Mouse (Mus musculus) thymus, adult 18-20 months (tissue): Measurements from ENCODE around the gene Ripor2.

ENCODE experiments used
- DNase-seq, 2 experiments: peaks; one replicate each; pipeline ENCODE4 v3.0.0; 2022; ENCODE audit warnings: mixed read lengths in 2 of 2

Gene Ripor2

DNA sequence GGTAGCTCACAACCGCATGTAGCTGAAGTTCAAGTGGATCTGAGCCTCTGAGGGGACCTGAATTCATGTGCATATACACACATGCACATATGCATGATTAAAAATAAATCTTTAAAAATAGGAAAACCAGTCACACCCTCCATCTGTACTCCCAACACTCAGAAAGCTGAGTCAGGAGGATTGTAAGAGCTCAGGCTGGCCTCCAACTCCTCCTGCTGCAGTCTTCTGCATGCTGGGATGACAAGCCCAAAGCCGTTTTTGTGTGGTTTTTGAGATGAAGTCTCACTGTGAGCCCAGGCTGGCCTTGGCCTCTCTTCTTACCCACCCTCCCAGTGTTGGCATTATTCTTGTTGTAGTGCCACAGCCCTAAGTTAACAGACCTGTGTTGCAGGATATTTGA, 196.0 kb downstream of the Ripor2 start:
- DNase-seq: no peak

DNA sequence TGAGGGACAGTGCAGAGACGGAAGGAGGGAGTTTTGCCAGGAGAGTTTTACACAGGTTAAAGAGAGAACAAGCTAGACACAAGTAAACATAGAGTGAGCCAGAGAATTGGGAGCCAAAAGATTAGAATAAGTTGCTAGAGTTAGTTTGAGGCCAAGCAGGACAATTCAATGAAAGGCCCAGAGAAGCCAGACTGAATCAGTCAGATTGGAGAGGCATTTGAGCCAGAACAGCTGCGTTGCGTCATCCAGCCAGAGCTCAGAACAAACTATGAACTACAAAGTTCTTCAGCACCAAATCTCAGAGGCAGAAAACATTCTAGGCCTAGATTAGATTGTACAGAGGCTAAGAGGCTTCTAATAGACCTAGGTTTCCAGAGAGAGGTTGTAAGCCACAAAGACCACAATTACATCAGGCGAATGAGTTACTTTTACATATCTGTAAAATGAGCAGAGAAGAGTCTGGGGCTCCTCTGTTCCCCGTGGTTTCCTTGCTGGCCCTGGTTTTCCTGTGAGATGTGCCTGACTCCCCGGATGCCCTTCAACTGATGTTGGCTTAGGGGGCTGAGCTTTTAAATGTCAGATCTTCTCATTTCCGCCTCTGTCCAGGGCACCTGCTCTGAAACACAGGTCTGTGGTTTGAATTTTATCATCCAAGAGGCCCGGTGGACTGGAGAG, 196.9 kb downstream of the Ripor2 start:
- DNase-seq: no peak

DNA sequence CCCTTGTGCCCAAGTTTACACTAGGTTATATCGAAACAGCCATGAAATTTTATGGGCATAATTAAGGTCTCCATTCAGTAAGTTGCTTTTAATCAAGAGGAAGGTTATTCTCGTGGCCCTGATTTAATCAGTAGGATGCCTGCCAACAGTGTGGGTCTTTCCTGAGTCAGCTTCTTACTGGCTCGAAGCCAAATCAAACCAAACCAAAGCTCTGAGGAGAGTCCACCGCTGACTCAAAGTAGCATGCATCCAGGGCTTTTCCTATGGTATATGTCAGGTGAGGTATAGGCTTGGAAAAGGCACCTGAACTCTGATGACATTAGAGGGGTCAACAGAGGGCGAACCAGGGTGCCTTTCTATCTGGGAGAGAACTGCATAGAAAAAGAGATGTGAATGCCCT, 199.9 kb downstream of the Ripor2 start:
- no peak for DNase-seq
